Mouse (Mus musculus) testis, postnatal 14 days (tissue): ENCODE results near the gene Slc41a3.

Source experiments
- DNase-seq: peaks from one replicate; pipeline ENCODE4 v3.0.0; 2021; ENCODE audit warnings: low spot score

Gene Slc41a3

DNA sequence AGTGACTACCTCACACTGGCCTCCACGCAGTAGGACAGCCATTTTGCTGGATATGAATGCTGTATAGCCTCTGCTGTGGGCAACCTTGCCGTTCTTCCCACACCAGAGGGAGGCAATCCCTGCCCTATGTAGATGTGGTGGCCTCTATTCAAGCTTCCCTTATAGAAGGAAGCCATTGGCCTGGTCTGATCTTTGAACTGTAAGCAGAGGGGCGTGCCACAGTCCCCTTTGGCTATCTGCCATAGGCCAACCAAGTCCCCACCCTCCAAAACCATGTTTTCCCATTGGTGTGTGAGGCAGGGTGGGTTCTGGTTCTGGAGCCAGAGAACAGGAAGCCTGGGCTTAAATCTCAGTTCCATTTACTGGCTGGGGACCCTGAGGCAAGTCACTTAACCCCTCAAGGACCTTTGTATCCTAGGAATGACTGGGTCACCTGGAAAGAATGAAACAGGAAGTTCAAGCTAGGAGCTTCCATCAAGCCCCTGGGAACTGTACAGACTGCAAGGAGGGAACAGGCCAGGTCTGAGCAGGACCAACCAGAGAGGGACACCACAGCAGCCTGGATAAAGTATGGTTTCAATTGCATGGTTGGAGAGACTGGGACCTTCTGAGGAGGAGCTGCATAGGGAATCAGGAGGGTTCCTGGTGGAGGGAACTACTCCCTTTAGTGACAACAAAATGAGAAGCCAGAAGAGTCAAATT, 79.5 kb downstream of the Slc41a3 start:
- no peak for DNase-seq

DNA sequence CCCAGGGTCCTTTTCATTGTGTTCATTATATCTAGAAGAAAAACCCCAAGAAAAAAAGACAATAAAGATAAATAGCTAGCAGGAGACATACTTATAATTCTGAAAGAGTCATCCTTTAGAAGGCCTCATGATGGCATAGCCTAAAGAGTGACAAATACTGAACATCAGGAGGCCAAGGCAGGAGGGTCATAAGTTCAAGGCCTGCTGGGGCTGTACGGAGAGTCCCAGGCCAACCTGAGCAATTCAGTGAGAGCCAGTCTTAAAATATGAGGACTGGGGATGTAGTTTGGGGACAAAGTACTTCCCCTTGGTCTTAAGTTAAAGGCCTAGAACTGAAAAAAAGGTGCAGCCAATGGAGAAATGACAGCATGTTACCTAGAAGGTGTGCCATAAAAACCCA, 82.3 kb downstream of the Slc41a3 start:
- no peak for DNase-seq

DNA sequence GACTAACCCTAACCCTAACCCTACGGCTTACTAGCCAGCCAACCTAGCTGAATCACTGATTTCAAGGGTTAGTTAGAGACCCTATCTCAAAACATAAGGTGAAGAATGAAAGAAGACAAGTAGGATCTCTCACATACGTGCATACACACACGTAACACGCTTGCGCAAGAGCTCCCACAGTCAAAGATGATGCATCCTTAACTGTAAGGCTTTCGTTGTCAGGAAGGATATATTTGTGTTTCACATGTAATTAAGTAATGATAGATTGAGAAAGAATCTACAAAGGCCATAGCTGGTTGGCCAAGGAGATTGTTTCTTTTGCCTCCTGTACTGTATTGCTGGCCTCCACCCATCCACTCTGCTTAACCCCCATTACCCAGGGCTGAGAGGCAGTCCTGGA, 83.5 kb downstream of the Slc41a3 start:
- no peak for DNase-seq

DNA sequence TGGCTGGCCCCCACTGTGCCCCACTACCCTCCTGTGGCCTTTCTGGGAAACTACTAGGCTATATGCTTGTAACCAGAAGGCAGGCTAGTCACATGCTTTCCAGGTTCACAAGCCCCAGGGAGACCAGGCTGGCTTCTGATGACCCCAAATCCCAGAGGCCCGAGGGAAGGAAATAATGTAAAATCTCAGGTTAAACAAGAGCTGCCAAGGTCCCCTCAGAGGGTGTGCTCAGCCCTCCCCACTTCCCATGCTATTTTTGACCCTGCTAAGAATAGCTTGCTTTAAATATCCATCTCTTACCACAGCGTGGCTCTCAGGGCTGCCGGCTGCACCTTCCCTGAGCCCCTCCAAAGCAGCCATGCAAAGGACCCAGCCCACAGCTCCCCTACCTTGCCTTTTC, 84.2 kb downstream of the Slc41a3 start:
- DNase-seq = no peak

DNA sequence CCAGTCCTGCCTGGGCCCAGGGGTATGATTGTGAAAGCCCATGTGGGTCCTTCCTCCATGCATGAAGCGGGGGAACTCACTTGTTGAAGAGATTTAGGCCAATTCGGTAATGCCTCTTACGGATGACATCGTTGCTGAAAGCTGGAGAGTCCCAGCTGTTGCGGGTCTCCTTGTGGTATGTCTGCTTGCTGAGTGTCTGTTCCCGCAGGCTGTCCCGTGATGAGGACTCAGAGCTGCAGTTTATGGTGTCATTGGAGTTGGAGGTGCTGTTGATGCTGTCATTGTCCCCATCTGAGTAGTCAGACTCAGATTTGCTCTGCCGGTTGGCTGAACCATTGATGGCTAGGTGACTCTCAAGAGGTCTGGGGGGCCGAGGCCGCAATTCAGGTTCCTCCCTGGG, 85.0 kb downstream of the Slc41a3 start:
- no peak for DNase-seq

DNA sequence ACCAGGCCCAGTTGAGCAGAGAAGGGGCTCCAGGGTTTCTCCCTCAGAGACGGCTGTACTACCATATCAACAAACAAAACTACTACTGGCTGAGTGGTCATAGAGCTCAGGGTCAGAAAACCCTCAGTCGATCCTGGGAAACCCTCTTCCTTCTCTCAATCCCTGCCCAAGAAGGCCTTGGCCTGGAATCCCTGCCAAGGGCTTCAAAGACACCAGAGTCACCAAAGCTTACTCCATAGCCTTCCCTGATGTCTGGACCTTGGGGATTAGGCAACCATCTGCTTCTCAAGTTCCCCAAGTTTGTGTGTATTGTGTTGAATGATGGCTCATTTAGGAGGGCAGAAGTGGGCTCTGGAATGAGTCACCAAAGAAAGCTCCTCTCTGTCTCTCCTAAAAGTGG, 87.4 kb downstream of the Slc41a3 start:
- no peak for DNase-seq

DNA sequence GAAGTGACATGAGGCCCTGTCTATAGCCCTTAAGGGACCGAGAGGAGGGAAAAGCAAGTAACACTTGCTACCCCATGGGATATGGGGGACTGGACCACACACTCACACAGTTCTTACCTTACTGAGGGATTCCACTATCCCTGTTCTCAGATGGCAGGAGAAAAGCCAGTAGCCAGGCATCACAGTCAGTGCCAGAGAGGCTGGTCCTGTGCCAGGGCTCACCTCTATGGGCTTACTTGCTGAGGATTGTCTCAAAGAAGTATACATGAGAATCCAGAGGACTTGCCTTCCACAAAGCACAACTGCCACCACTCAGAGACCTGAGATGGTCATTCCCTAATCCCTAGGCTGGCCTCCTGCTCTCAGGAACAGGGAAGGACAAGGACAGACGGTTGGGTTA, 87.9 kb downstream of the Slc41a3 start:
- DNase-seq = no peak

DNA sequence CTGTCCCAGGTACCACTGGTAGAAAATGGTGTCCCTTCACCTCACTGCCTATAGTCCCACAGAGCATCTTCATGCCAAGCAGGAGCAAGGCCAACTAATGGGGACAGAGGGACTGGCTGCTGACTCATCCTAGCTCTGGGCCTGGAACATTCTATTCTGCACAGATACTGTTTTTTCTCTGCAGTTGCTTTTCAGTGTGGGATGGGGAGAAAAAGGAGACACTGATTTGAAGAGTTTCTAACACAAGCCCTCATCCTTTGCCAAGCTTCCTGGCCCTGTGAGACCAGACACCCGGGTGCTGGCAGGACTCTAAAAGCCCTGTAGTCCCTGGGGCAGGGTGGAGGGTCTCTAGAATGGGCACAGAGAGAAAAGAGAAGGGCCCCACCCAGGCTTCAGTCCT, 91.2 kb downstream of the Slc41a3 start:
- DNase-seq = no peak
